Mouse (Mus musculus) kidney, adult 18-20 months (tissue): ENCODE measurements at regions not wholly inside any gene's neighbourhood (a gene's known extent, or its start where the extent isn't known, plus 50 kb on each side); places are given as distances from the start of the nearest gene placed in this dataset.

Experiments used
- DNase-seq: peaks from one replicate; pipeline ENCODE4 v3.0.0; 2021

- no peak for DNase-seq
Measured at GRCm38 (mm10) chr5:64022633-64023323, 54.1 kb upstream of the Rell1 start.

- DNase-seq = no peak
Measured at GRCm38 (mm10) chr5:64023324-64023650, 54.6 kb upstream of the Rell1 start.

DNA sequence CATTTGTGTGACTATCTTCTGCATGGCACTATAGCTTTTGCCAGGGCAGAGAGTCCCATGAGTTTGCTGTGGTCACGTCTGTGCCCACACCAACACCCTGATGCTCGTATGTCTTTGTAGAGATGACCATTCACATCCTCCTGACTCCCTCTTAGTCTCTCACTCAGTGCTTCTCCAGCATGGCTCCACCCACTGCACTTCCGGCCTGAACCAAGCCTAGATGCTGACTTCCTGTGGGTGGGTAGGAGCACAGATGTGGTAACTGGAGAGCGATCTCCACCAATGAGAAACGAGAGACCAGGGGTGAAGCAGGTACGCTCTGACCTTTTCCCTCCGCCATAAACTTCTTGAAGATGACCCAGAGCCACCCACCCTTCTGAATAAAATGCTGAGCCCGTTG, 55.7 kb upstream of the Rell1 start:
- DNase-seq = no peak

GRCm38 (mm10) chr5:64027733-64028132, 59.0 kb upstream of the Rell1 start:
- no peak for DNase-seq

DNA sequence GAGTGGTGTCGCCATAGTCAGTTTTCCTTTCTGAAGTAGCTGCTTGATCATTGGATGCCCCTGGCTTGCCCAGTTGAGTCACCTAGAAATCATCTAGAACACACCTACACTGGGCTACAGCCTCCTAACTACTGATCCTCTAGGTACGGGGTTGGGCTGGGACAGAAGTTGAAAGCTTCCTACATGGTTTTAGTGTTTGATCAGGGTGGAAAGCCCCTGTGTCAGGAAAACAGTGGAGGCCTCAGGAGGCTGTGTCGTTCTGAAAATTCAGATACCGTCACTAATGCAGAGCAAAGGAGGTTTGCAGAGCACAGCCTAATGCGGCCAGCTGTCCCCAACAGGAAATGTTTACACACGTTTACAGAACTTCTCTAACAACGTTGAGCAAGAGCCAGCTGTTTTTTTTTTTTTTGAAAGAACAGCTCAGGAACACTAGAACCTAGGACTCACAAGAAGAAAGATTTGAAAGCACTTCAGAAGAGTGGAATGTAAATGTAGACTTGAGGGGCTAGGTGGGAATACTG, 61.0 kb upstream of the Rell1 start:
- DNase-seq = no peak

GRCm38 (mm10) chr5:64030281-64030960, 61.7 kb upstream of the Rell1 start:
- peak; percentile 44 for DNase-seq

DNA sequence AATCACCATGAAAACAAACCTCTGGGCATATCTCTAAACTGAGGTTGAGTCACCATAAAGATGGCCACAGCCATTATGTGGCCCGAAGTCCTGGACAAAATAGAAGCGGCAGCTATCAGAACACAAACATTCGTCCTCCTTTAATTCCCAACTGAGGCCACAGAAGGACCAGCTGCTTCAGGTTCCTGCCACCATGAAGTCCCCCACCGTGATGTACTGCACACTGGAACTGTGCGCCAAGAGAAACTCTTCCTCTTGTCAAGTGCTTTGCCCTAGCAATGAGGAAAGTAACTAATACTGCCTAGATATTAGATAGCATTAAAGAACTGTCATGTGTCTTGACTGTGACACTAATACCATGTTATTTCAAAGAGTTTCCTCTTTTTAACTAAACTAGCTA, 54.4 kb upstream of the Pgm2 start:
- DNase-seq = no peak

GRCm38 (mm10) chr5:64040676-64041075, 52.1 kb upstream of the Pgm2 start:
- no peak for DNase-seq
